ENCODE assay signal across 10 mouse cellular contexts in the genomic region with DNA sequence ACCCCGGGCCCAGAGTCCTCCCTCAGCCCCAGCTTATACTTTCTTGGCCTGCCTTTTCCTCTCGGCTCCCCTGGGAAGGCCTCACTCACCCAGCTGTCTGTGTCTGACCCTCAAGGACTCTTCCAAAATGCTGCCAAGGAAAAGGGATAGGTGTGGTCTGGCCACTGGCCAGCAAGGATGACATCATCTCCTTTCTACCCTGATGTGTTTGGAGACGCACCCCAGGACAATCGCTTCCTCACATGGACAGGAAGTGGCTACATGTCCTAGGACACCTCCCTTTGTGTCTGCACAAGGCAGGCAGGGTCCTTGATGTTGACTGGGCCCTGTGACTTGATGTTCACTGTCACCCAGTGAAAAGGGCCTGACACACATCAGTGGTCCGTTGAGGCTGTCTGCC. TPM values are rescaled to one million over a fixed set of nuclear protein-coding genes. Genes with fewer than 3 reads are reported as not detected.
DNase-seq lines count a peak whose midpoint lies in the region; ATAC-seq and TF ChIP-seq lines count a peak whose summit lies in the region.
"Had no signal": no experiment of that assay in that cellular context is flagged by ENCODE, and none has a peak within 500 bp of the region (broad histone marks: within the 10 kb centered on the region; RNA-seq: fewer than 3 reads in every experiment).

No protein-coding gene starts in this region.

- H3K9ac ChIP-seq in heart, postnatal 0 days (replicated peaks; ENCODE audit: low read depth, low read length), result no peak overlapping the region
- no peak overlapping the region for H3K9ac ChIP-seq in lung, embryonic 16.5 days (ENCODE audit: low read length)
- H3K9ac ChIP-seq: liver, embryonic 12.5 days had no signal

- no peaks in the 10 kb centered on the region for H3K27me3 ChIP-seq in heart, postnatal 0 days (ENCODE audit: control insufficient read depth, insufficient read depth, low read length)
- H3K27me3 ChIP-seq in lung, embryonic 16.5 days (ENCODE audit: control insufficient read depth, insufficient read depth, low read depth, low read length), result no peaks in the 10 kb centered on the region

- no peaks in the 10 kb centered on the region for H3K36me3 ChIP-seq in heart, postnatal 0 days (replicated peaks; ENCODE audit: control insufficient read depth, insufficient read depth, low read length)
- H3K36me3 ChIP-seq in lung, embryonic 16.5 days (ENCODE audit: control insufficient read depth, insufficient read depth, low read length), result no peaks in the 10 kb centered on the region
- H3K36me3 ChIP-seq: liver, embryonic 12.5 days had no signal

- 47% methylated on average over 5 of the region's 5 CpGs for WGBS in heart, postnatal 0 days
- WGBS in lung, embryonic 16.5 days, result 31% methylated on average over 5 of the region's 5 CpGs

- peak; percentile 52 for ATAC-seq in heart, postnatal 0 days (ENCODE audit: insufficient read depth, low read depth)
- peak; percentile 49 for ATAC-seq in lung, embryonic 16.5 days (ENCODE audit: low read depth)
- ATAC-seq in granulocyte monocyte progenitor cell, adult 5-6 weeks (replicated peaks; ENCODE audit: poor library complexity, severe bottlenecking), result no peak
- ATAC-seq: liver, embryonic 12.5 days had no signal

- H3K4me1 ChIP-seq in heart, postnatal 0 days (ENCODE audit: control insufficient read depth, insufficient read depth), result peaks cover 5% of the 10 kb centered on the region; the same call in 1 of the 2 replicates
- H3K4me1 ChIP-seq in lung, embryonic 16.5 days (replicated peaks; ENCODE audit: control insufficient read depth, insufficient read depth, low read length), result no peaks in the 10 kb centered on the region
- H3K4me1 ChIP-seq: liver, embryonic 12.5 days had no signal

- no peak overlapping the region for H3K4me3 ChIP-seq in heart, postnatal 0 days (ENCODE audit: low read depth, low read length)
- no peak overlapping the region for H3K4me3 ChIP-seq in lung, embryonic 16.5 days (ENCODE audit: low read length)
- H3K4me3 ChIP-seq in layer of hippocampus, adult 2 months, result no peak overlapping the region
- H3K4me3 ChIP-seq: gastrocnemius, adult 2 months; liver, embryonic 12.5 days had no signal

- peak; percentile 60; the same call in 1 of the 2 replicates for TF ChIP-seq EP300 in heart, postnatal 0 days (IDR thresholded peaks at IDR 0.05; ENCODE audit: low read depth)

- no peaks in the 10 kb centered on the region for H3K9me3 ChIP-seq in heart, postnatal 0 days (replicated peaks; ENCODE audit: control insufficient read depth, low read length)
- H3K9me3 ChIP-seq in lung, embryonic 16.5 days (ENCODE audit: control insufficient read depth, low read length), result no peaks in the 10 kb centered on the region
- H3K9me3 ChIP-seq: liver, embryonic 12.5 days had no signal

- no peak for TF ChIP-seq CTCF in heart, postnatal 0 days (IDR thresholded peaks at IDR 0.05; ENCODE audit: low read depth)
- TF ChIP-seq CTCF in layer of hippocampus, adult 2 months (conservative IDR thresholded peaks at IDR 0.05), result no peak

- no peak overlapping the region for H3K4me2 ChIP-seq in heart, postnatal 0 days (ENCODE audit: low read depth, low read length)
- H3K4me2 ChIP-seq in lung, embryonic 16.5 days (ENCODE audit: low read depth, low read length), result no peak overlapping the region
- H3K4me2 ChIP-seq: liver, embryonic 12.5 days had no signal

- DNase-seq in cerebellum, adult 9-11 months, result peak; percentile 64
- DNase-seq in cerebellum, postnatal 36 days, result no peak
- peak; percentile 66 for DNase-seq in adrenal gland, adult 8-10 months
- no peak for DNase-seq in heart, postnatal 0 days (ENCODE audit: low spot score)
- no peak for DNase-seq in layer of hippocampus, adult 18-20 months (ENCODE audit: low spot score in 2 of 2)
- no peak for DNase-seq in layer of hippocampus, adult 2 months (ENCODE audit: low spot score in 2 of 2)
- DNase-seq: gastrocnemius, adult 2 months had no signal

- H3K27ac ChIP-seq in heart, postnatal 0 days (ENCODE audit: low read depth), result no peak overlapping the region
- no peak overlapping the region for H3K27ac ChIP-seq in lung, embryonic 16.5 days (ENCODE audit: low read length)
- no peak overlapping the region for H3K27ac ChIP-seq in layer of hippocampus, adult 2 months
- H3K27ac ChIP-seq: gastrocnemius, adult 2 months; liver, embryonic 12.5 days had no signal

RNA-seq across cellular contexts. Expression of a gene that starts 34.9 kb away (rescaled TPM):
- 1 to 10 TPM; 1.2 to 3.8 (median 2.9) TPM for total RNA-seq in adrenal gland, adult 8-10 months (2022)
- 53.3 and 79.8 TPM in 2 replicates for total RNA-seq in heart, postnatal 0 days (2014; rRNA removed; ENCODE audit: low replicate concordance)
- 11.6 and 12.9 TPM in 2 replicates for polyA plus RNA-seq in heart, postnatal 0 days (2015; fragmentation: Nextera tagmentation; extraction: Ambion mirVana)
- polyA plus RNA-seq in lung, embryonic 16.5 days (2015; fragmentation: Nextera tagmentation; extraction: Ambion mirVana), result 23.4 and 28.2 TPM in 2 replicates
- total RNA-seq in layer of hippocampus, adult 18-20 months (2021), result 1 to 10 TPM; 2.8 to 7.3 TPM
- 1 to 10 TPM; 3.9 to 5.5 TPM for total RNA-seq in layer of hippocampus, adult 2 months (2021)
- not detected in 2 replicates for total RNA-seq in granulocyte monocyte progenitor cell, adult 5-6 weeks (2014; fragmentation: Nextera tagmentation)
- total RNA-seq in granulocyte monocyte progenitor cell, adult 5-6 weeks (2017), result not detected in 2 replicates

RNA-seq across cellular contexts. Expression of a gene that starts 44.9 kb away (rescaled TPM):
- 100 to 1,000 TPM; 186 to 217 (median 196) TPM for total RNA-seq in adrenal gland, adult 8-10 months (2022)
- total RNA-seq in heart, postnatal 0 days (2014; rRNA removed; ENCODE audit: low replicate concordance), result 116 and 146 TPM in 2 replicates
- 123 and 131 TPM in 2 replicates for polyA plus RNA-seq in heart, postnatal 0 days (2015; fragmentation: Nextera tagmentation; extraction: Ambion mirVana)
- 144 and 148 TPM in 2 replicates for polyA plus RNA-seq in lung, embryonic 16.5 days (2015; fragmentation: Nextera tagmentation; extraction: Ambion mirVana)
- 100 to 1,000 TPM; 196 to 199 TPM for total RNA-seq in layer of hippocampus, adult 18-20 months (2021)
- total RNA-seq in layer of hippocampus, adult 2 months (2021), result 100 to 1,000 TPM; 171 to 177 TPM
- 44.9 and 52.5 TPM in 2 replicates for total RNA-seq in granulocyte monocyte progenitor cell, adult 5-6 weeks (2014; fragmentation: Nextera tagmentation)
- total RNA-seq in granulocyte monocyte progenitor cell, adult 5-6 weeks (2017), result 28.9 and 29.8 TPM in 2 replicates

Comparison
In these comparisons a context has a peak if more than half of its experiments do, and no peak if none do; other contexts are left out.
1. DNase-seq: peak in cerebellum, adult 9-11 months (single experiment) and adrenal gland, adult 8-10 months (single experiment); none in cerebellum, postnatal 36 days (0 of 2), heart, postnatal 0 days (single experiment), layer of hippocampus, adult 18-20 months (0 of 2) and layer of hippocampus, adult 2 months (0 of 2).